Mouse (Mus musculus) spleen, adult 2 months (tissue): ENCODE measurements around the gene Wwtr1.

ENCODE experiments used
- CTCF ChIP-seq: fragments of 200-500 bp; IDR thresholded peaks from 2 replicates; pipeline ENCODE4 v1.5.1; 2011; ENCODE audit warnings: mild to moderate bottlenecking, inconsistent platforms; ENCODE audit not compliant: insufficient read depth, insufficient read length, insufficient replicate concordance; ENCODE audit errors: extremely low read depth
- POLR2A ChIP-seq: fragments of 200-500 bp; IDR thresholded peaks from 2 replicates; pipeline ENCODE4 v1.6.1; 2011; ENCODE audit warnings: low read depth, low read length, inconsistent platforms

DNA sequence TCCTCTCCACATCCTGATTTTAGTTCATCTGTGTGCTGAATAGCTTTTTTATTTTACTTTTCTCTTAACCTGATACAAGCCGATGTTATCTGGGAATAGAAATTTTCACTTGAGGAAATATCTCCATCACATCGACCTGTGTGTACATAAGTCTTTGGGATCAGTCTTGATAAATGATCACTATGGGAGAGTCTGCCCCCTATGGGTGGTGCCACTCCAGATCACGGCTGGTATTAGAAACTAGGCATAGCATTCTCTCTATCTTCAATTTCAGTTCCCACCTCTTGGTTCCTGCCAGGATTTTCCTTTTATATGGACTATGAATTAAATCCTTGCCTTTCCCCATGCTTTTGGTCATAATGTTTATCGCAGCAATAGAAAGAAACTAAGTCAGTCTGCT is 44.0 kb upstream of the Wwtr1 start:
- TF ChIP-seq CTCF: no peak
- TF ChIP-seq POLR2A: no peak
